Mouse (Mus musculus): ENCODE results near the gene 9230110F15Rik. TPM values are rescaled to one million over a fixed set of nuclear protein-coding genes. Genes with fewer than 3 reads are reported as not detected.
"Not testable (repeated sequence)": the region's sequence is repeated elsewhere in the genome, so short reads cannot be mapped to it uniquely, and the experiment has no call there.

Gene 9230110F15Rik
- not detected for total RNA-seq (2022)

GRCm38 (mm10) chr9:35844050-35844449 lies at the start of gene 9230110F15Rik:
9230110F15Rik (minus strand) TSS chr9:35844150.
- no peak for DNase-seq

GRCm38 (mm10) chr9:35893112-35893511 lies 49.2 kb upstream of the 9230110F15Rik start:
- not testable (repeated sequence) for DNase-seq

GRCm38 (mm10) chr9:35817881-35818280 lies 26.1 kb downstream of the 9230110F15Rik start:
- not testable (repeated sequence) for DNase-seq

GRCm38 (mm10) chr9:35798146-35798545 lies 45.8 kb downstream of the 9230110F15Rik start:
- no peak for DNase-seq

- no peak for DNase-seq
Observed at GRCm38 (mm10) chr9:35790001-35790400, 53.9 kb downstream of the 9230110F15Rik start, which contains the start of the genes Gm27235 and D730048I06Rik. Gm27235 (minus strand) TSS chr9:35790101. D730048I06Rik (minus strand) TSS chr9:35790112.

Other genes starting within 250 kb of the 9230110F15Rik start
- not detected for gene Pate4, start 232.2 kb downstream of the 9230110F15Rik start, total RNA-seq (2022)
- gene Pate3, start 195.9 kb downstream of the 9230110F15Rik start, total RNA-seq (2022) = not detected
- gene Pate1, start 156.8 kb downstream of the 9230110F15Rik start, total RNA-seq (2022) = not detected
- not detected for gene Gm17677, start 103.1 kb downstream of the 9230110F15Rik start, total RNA-seq (2022)
- gene Gm17727, start 66.0 kb downstream of the 9230110F15Rik start, total RNA-seq (2022) = not detected
- gene Gm27235, start 54.0 kb downstream of the 9230110F15Rik start, total RNA-seq (2022) = not detected
- not detected for gene D730048I06Rik, start 54.0 kb downstream of the 9230110F15Rik start, total RNA-seq (2022)
- not detected for gene 9230113P08Rik, start 64.3 kb upstream of the 9230110F15Rik start, total RNA-seq (2022)